Mouse (Mus musculus): Measurements from ENCODE around the gene Hoxb1. TPM values are rescaled to one million over a fixed set of nuclear protein-coding genes. Genes with fewer than 3 reads are reported as not detected.
A peak's percentile ranks its signal among the peaks of the same experiment; 100 is the strongest.

Hoxb1 gene
- total and polyA plus RNA-seq, 3 experiments = not detected

DNA sequence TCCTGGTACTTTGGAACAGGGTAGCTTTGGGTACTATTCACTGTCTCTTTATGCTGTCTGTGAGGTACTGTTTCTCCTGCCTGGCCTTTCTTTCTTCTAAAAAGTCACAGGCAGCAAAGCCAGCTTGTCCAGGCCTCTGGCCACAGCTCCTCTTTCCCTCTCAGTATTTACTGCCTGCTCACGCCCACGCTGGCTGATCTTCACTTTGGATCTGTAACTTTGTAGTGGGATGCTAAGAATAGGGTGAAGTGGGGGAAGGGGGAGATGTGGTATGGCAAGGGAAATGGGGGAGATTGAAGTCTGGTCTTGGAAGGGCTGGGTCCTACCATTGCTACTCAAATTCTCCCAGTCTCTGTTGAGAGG is 31.6 kb upstream of the Hoxb1 start:
- DNase-seq = peak; percentile 15

DNA sequence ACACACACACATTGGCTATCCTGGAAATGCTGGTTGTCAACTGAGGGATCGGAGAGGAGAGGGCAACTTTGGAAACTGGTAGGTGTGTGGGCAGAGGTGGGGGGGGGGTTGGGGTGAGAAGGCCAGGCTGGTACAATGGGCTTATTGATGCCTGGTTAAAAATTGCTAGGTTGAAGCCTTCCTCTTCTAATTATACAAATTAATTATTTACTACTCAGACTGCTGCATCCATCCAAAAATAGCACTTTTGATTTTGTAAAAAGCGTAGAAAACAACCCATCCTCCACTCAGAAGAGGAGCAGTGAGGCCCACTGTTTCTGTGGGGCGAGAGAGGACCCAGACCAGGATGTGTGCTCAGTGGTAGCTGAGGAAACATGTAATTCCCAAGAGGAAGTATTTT is 30.6 kb upstream of the Hoxb1 start:
- no peak for DNase-seq

DNA sequence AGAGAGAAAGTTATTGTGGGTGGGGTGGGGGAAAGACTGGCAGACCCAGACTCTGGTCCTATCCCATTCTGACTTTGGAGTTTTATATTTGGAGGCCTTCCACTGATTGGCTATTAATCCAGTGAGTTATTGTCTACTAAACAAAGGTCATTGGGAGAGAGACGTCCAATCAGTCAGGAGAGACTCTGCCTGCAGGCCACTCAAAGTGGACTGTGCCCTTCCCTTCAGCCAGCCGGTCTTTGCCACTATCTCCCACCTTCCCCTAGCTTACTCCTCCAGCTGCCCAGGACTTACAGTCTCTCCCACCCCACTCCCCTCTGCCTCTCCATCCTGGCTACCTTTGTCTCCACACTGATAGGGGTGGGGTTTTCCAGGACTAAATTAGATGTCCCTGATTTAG is 29.0 kb upstream of the Hoxb1 start:
- DNase-seq = peak; percentile 76

DNA sequence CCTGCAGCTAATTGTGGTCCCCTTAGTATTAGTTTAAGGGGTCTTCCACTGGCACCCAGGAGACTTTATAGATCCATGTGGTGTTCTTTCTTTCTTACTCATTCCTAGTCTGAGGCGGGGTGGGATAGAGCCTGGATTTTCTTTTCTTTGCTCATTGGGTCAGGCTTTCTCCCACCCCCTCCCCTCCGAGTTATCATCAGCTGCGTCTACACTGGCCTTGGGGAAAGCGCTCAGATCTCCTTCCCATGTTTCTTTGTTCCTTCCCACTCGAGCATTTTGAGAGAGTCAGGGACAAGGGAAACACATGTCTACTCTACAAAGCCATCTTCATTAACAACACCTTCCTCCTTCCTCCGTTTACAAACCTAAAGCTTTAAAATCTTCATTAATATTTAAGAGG is 28.5 kb upstream of the Hoxb1 start:
- DNase-seq = peak; percentile 52

DNA sequence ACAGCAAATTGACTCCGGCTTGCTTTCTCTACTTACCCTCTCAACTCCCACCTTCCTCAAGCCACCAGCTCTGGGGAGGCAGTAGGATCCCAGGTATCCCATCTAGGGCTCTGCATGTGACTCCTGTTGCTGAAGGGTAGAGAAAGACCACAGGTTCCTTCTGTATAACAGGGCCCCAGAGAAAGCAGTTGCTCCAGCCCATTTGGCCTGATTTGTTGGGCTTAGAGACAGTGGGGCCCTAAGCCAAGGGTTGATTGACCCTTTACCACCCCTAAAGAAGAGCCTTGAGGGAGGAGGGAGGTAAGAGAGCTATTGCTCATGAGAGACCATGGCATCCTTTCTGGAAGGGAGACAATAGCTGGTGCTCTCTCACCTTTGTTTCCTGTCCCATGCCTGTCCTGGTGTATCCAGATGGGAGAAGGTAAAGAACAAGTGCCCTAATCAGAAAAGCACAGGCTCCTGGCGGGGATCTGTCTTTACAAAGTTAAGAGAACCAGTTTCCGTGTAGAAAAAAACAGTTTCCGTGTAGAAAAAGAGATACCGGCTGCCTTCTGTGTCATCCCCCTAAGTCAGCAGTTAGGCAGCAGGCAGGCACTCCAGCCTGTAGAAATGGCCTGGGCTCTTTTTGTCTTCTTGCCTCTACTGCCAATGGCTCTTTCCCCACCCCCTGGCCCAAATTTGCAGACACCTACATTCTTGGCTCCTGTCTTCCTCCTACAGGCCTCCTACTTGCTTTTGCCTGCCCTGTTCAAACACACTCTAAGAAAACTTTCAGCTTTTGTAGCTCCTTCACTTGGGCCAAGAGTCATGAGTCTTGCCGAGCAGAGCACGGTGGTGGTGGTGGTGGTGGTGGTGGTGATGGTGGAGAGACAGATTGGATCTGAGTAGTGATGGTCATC is 26.3 kb upstream of the Hoxb1 start:
- peak; percentile 48 for DNase-seq

DNA sequence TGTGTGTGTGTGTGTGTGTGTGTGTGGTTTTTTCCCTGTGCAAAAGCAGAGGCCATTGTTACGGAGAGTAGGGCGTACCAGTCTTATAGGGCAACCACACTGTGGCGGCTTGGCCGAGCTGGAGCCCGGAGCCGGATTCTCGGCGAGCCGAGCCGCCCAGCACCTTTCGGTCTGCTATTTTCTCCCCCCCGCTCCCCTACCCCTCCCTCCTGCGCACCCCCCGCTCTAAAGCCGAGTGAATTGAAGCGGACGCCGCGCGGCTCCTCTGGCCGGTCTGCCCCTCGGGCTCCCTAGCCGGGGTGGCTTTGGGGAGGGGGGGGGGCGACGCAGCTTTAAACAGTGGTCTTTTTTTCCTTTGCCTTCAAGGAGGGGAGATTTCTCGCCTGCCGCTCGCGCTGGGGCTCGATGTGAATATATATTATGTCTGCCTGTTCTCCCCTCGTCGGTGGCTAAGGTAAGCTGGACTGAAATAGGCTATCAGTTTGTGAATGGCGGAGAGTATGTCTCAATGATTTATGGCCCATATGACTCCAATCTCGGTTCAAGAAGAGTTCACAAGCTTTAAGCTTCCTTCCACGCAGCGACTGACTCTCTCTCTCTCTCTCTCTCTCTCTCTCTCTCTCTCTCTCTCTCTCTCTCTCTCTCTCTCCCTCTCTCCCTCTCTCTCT is 24.7 kb upstream of the Hoxb1 start:
- peak; percentile 75 for DNase-seq

DNA sequence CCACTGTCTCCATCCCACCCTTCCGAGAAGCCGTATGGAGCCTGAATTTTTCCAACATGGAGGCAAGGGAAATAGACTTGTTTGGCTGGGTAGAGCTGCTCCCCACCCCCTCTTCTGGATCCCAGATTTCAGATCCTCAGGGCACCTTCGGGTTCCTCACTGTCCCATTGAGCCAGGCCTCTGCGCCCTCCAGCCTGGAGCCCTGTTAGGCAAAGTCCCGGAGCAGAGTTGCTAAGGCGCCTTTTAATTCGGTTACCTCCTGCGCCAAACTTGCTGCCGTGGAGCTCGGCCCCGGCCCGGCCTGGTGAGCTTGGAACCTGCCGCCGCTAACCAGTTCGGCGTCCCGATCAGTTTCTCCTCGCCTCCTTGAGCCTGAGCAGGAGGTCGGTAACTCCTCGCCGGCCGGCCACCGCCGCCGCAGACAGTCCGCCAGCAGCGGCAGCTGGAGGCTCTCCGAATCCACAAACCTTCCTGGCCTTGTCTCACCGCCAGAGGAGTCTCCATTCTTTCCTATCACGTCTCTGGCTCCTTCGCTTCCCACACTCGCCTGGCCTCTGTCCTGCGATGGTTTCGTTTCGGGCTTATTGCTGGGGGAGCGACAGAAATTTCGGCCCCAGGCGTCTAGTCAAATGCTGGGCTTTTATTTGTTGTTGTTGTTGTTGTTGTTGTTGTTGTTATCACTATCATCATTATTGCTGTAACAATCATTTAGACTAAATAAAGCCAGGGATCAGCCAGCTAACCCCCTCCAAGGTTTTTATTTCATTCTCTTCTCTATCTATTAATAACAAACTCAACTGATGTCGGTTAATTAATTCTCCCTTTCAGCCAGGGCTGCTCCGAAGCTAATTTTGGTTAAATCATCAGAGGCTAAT is 23.6 kb upstream of the Hoxb1 start:
- peak; percentile 83 for DNase-seq

DNA sequence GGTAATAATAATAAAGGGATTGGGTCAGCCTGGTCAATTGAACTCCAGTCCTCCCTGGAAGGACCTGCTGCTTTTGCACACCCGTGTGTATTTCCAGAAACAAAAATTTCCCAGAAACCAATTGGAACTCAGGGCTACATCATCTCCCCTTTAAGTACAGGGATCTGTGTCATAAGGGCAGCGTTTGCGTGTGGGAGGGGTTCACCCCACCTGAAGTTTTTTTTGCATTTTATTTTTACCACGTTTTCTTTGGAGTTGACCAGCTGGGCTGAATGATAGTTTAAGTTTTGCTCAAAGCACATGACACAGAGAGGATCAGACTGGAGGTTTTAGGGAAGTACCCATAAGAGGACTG is 23.0 kb upstream of the Hoxb1 start:
- peak; percentile 61 for DNase-seq

DNA sequence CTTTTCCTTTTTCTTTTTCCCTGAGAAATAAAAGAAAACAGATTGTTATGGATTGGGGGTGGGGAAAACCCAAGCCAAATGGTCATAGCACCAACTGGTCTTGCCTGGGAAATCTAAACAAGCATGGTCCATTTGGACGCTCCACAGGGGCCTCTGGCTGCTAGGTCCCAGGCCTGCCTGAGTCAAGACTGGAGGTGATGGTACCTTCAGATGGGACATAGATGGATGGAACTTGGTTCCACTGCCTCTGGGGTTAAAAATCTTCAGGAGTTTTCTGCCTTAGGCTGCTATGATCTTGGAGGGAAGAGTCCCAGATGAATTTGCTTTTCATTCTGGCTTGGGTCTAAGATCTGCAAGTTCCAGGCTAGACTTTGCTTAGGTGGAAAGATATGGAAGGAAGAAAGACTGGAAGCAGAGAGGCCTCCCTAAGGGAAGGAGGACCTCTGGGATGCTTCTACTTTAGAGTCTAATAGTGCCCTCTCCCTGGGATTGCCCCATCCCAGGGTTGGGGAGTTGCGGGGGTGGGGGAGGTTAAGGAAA is 22.3 kb upstream of the Hoxb1 start:
- DNase-seq = peak; percentile 55

DNA sequence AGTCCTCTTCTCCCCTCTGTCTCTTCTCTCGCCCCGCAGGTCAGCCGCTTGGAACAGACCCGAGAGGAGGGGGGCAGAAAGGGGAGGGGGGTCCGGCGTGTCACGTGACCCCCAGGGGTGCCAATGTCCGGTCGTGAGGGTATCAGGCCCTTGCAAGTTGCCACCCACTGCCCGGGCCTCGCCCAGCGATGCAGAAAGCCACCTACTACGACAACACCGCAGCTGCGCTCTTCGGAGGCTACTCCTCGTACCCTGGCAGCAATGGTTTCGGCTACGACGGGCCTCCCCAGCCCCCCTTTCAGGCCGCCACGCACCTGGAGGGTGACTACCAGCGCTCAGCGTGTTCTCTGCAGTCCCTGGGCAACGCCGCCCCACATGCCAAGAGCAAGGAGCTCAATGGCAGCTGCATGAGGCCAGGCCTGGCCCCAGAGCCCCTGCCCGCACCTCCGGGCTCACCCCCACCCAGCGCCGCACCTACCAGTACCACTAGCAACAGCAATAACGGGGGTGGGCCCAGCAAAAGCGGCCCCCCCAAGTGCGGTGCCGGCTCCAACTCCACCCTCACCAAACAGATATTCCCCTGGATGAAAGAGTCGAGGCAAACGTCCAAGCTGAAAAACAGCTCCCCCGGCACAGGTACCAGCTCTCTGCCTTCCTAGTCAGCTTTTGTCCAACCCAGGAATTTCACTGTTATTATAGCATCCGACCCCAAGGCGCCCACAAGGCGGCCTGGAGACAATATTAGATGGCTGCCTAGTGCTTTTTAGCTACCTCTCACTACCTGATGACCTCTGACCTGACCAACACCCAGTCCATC is 21.3 kb upstream of the Hoxb1 start:
- peak; percentile 80 for DNase-seq

DNA sequence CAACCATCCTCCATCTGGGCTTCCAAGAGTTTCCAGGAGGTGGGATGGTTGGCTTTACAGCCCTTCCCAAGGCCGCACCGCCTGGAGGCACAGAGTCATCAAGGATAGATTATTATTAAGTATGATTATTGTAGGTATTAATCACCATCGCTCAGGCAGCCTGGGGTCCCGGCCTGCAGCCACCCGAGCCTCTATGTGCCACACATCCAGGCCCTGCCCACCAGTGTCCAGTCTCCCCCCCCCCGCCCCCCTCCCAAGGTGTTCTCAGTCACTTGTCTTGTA is 20.7 kb upstream of the Hoxb1 start:
- DNase-seq = peak; percentile 71

DNA sequence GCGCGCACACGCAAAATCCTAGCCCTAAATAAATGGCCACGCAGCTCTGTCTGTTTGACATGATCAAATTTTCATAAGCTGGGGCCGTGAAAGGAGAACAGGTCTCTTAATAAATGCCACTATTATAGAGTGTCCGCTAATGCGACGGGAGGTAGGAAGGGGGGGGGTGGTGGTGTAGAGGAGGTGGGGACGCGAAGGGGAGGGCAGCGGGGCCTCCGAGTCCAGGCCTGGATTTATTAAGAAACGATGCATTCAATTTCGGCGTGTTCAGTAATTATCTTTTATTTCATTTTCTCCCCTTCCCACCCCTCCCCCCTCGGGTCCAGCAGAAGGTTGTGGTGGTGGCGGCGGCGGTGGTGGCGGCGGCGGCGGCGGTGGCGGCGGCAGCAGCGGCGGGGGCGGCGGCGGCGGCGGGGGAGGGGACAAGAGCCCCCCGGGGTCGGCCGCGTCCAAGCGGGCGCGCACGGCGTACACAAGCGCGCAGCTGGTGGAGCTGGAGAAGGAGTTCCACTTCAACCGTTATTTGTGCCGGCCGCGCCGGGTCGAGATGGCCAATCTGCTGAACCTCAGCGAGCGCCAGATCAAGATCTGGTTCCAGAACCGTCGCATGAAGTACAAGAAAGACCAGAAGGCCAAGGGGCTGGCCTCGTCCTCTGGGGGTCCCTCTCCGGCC is 20.2 kb upstream of the Hoxb1 start:
- no peak for DNase-seq

DNA sequence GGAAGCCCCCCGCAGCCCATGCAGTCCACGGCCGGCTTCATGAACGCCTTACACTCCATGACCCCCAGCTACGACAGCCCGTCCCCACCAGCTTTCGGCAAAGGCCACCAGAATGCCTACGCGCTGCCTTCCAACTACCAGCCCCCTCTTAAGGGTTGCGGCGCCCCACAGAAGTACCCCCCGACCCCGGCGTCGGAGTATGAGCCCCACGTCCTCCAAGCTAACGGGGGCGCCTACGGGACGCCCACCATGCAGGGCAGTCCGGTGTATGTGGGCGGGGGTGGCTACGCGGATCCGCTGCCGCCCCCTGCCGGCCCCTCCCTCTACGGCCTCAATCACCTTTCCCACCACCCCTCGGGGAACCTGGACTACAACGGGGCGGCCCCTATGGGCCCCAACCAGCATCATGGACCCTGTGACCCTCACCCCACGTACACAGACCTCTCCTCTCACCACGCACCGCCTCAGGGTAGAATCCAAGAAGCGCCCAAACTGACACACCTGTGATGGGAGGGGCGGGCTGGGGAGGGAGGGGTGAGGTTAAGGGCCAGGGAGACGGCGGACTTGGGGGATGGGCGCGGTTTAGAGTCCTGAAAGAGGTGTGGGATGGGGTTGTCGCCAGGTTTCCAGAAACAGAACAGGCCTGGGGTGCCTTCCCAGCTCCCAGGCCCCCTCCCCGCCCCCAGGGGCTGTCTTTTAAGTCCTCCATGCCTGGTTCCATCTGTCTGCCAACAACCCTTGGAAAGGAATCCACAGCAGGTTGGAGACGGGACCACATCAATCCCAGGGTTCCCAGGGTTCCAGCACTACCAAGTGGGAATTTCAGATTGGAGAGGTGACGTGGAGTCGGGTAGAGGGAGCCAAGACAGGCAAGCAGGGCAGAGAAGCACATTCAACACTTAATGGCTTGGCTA is 19.4 kb upstream of the Hoxb1 start:
- peak; percentile 72 for DNase-seq

DNA sequence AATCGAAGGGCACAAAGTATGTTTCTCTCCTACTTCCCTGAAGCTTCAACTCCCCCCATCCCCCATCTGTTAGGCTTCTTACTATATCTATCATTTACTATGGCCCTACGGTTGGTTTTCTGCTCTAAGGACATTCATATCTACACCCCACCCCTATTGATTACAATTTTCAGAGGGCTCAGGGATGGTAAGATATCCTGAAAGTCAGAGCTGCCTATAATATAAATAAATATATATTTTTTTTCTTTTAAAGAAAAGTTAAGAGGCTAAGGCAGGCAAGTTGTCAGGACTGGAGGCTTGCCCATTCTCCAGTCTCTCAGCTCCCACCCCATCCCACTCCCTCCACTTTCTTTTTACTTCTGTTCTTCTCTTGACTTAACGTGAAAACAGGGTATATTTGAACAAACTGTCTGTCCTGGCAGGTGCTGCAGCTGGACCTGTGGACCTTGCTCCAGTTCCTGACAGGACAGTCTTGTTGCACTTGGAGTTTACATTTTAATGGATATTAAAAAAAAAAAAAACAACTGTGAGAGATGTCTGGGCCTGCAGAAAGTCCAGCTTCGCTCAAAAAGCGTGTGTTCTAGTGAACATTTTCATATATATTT is 18.5 kb upstream of the Hoxb1 start:
- no peak for DNase-seq

DNA sequence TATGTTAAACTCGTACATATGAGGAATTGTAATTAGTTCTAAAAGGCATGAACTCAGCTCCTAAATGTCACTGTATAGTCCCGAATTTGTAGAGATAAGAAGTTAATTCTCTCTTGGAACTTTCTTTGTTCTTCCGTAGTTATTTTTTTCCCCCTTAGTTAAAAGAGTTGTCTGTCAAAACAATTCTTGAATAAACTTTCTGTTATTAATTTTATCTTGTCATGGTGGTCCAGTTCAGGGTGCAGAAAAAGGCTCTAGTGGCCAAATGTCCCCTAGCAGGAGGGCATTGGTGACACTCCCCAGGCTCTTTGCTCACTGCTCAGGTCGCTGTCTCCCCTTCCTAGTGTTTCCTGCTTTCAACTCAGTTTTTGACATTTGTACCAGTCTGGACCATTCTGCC is 17.8 kb upstream of the Hoxb1 start:
- no peak for DNase-seq

DNA sequence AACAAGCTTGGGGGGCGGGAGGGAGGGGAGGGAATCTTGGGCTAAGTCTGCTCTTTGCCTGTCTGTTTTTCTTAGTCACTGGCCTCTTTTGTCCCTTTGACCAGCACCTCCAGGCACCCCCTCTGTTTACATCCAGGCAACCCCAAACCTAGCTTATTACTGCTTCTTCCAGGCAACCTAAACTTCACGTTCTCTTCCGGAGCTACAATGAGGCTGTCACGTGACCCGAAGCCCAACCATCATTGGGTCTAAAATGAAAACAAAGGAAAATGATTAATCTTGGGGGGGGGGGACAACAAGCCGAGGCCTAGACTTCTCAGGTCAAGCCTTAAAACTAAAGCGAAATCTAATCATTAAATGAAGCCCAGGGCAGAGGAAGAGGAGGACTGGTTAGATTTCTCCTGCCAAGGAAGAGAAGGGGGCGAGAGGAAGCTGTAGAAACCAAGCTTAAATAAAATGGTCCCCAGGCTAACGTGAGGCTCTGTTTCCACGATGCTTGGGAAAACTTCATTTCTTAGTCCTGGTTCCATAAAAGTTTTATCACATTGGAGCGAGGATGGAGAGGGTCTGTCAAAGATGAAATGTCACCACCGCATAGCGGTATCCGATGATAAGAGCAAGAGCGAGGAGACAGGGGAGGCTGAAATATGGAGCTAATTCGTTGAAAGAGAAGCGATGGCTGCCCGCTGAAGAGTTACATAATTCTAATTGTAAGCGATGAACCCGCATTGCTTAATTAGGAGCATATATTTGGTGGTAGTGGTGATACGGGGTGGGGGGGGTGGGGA is 17.2 kb upstream of the Hoxb1 start:
- DNase-seq = peak; percentile 77

DNA sequence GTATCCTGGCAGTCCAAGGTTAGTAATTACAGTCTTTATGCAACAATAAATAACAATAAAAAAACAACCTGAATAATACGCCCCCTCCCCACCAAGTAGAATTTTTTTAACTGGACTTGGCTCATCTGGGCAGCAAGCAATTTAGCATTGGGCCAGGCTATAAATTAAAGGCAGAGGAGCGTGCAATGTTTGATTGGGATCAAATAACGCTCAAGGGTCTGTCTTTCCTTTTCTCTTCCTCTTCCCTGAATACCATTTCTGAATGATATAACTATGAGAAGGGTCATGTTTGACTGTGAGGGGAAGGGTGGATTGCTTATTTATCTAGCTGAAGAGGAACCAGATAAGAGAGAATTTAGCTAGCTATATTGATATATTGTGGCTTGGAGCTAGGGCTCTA is 16.6 kb upstream of the Hoxb1 start:
- peak; percentile 21 for DNase-seq

DNA sequence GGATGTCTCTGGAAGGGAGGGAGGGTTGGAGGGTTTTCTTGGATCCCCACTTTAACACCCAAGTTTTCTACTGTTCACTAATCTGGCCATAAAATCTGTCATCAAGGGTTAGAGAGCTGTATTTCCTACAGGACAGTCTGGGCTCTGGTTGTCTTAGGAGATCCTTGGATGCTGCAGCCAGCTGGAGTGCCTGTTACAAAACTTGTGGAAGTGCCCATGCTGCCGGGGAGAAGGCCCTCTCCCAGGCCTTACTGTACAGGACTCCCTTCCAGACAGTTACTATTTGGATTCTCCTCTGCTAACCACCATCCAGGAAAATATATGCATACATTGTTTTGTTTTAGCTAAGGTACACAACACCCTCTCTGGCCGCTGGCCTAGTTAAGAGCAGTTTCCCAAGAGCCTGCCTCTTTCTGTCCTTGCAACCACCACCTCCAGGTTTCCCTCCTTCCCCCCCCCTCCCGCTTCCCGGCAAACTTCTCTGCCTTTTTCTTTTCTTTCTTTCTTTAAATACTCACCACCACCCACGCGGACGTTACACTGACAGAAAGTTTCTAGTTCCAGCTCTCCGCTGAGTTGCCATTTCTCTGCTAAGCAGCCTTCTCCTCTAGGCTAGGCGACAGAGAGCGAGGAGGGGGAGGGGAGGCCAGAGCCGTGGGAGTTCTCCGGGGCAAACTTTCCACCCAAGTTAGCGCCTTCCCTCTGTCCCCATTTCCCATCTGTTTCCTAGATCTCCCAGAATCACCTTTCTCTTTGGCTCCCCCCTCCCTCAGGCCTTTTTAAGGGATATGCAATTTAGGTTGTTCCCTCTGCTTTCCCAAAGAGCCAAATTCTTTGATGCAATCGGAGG is 15.8 kb upstream of the Hoxb1 start:
- DNase-seq = peak; percentile 73

Measured in adrenal gland, adult 2 months (tissue).